Mouse (Mus musculus) telencephalon, adult 2 months (tissue): ENCODE results near the gene Mxra8.

ENCODE experiments used
- DNase-seq: peaks from one replicate; pipeline ENCODE4 v3.0.0-alpha.2; 2011; ENCODE audit warnings: low read depth, low spot score

The Mxra8 gene

GRCm38 (mm10) chr4:155837404-155838010 lies 2.0 kb upstream of the Mxra8 start:
- no peak for DNase-seq

GRCm38 (mm10) chr4:155838187-155839153 lies 1.0 kb upstream of the Mxra8 start:
- no peak for DNase-seq

- no peak for DNase-seq
These were observed 859 bp downstream of the Mxra8 start for GRCm38 (mm10) chr4:155840076-155841002.

- no peak for DNase-seq
These were observed 1.5 kb downstream of the Mxra8 start for GRCm38 (mm10) chr4:155841003-155841454.

GRCm38 (mm10) chr4:155841651-155842270 lies 2.3 kb downstream of the Mxra8 start:
- no peak for DNase-seq

GRCm38 (mm10) chr4:155843231-155843630 lies 3.8 kb downstream of the Mxra8 start:
- DNase-seq = no peak

GRCm38 (mm10) chr4:155846871-155847578 lies 7.5 kb downstream of the Mxra8 start, which contains the start of gene Dvl1:
TSS of gene Dvl1 (plus strand) at chr4:155847402.
- DNase-seq = peak; percentile 77

GRCm38 (mm10) chr4:155847591-155848352 lies 8.3 kb downstream of the Mxra8 start:
- no peak for DNase-seq

GRCm38 (mm10) chr4:155848434-155849095 lies 9.1 kb downstream of the Mxra8 start:
- no peak for DNase-seq

- DNase-seq = no peak
These were observed 9.9 kb downstream of the Mxra8 start for GRCm38 (mm10) chr4:155849391-155849790.

GRCm38 (mm10) chr4:155849792-155850451 lies 10.4 kb downstream of the Mxra8 start:
- DNase-seq = no peak

- no peak for DNase-seq
These were observed 11.9 kb downstream of the Mxra8 start for GRCm38 (mm10) chr4:155851368-155851767.

- DNase-seq = no peak
These were observed 12.5 kb downstream of the Mxra8 start for GRCm38 (mm10) chr4:155851951-155852411.

GRCm38 (mm10) chr4:155853421-155853820 lies 13.9 kb downstream of the Mxra8 start:
- DNase-seq = no peak

GRCm38 (mm10) chr4:155854991-155855390 lies 15.5 kb downstream of the Mxra8 start:
- DNase-seq = no peak

- no peak for DNase-seq
These were observed 16.6 kb downstream of the Mxra8 start for GRCm38 (mm10) chr4:155856071-155856470.

- DNase-seq = no peak
These were observed 17.4 kb downstream of the Mxra8 start for GRCm38 (mm10) chr4:155856881-155857280.

GRCm38 (mm10) chr4:155859318-155859717 lies 19.8 kb downstream of the Mxra8 start:
- DNase-seq = no peak
